Mouse (Mus musculus) gonadal fat pad, adult 2 months (tissue): ENCODE results near the gene Rpl39. TPM values are rescaled to one million over a fixed set of nuclear protein-coding genes. Genes with fewer than 3 reads are reported as not detected.

ENCODE experiments used
- DNase-seq: peaks from one replicate; pipeline ENCODE4 v3.0.0-alpha.2; 2012; ENCODE audit warnings: low read depth
- polyA plus RNA-seq: library from polyadenylated mRNA; depleted of rRNA; stranded (reverse); fragments of >200 nt; gene quantifications from 2 replicates; pipeline ENCODE4 v1.2.3, GENCODE M21; 2012; rRNA removed

Rpl39 gene
- polyA plus RNA-seq, 1 experiment: 144 TPM

GRCm38 (mm10) chrX:37067299-37067698, 17.9 kb downstream of the Rpl39 start:
- no peak for DNase-seq

- no peak for DNase-seq
Measured at GRCm38 (mm10) chrX:37063902-37064301, 21.3 kb downstream of the Rpl39 start.

GRCm38 (mm10) chrX:37048890-37049823, 36.0 kb downstream of the Rpl39 start:
- DNase-seq: no peak

- no peak for DNase-seq
Measured at GRCm38 (mm10) chrX:37048066-37048889, 36.9 kb downstream of the Rpl39 start, which contains the start of gene Sowahd. TSS of gene Sowahd (plus strand) at chrX:37048845.

- DNase-seq: no peak
Measured at GRCm38 (mm10) chrX:37042726-37043125, 42.5 kb downstream of the Rpl39 start.

Other genes with a start within 250 kb of the Rpl39 start
- 27.5 and 34.6 TPM in 2 replicates for gene Ube2a, start 211.5 kb downstream of the Rpl39 start, polyA plus RNA-seq
- 14.5 and 32.0 TPM in 2 replicates for gene C330007P06Rik, start 211.3 kb downstream of the Rpl39 start, polyA plus RNA-seq
- gene Nkrf, start 182.5 kb downstream of the Rpl39 start, polyA plus RNA-seq: 1.2 and 1.9 TPM in 2 replicates
- 4.5 and 5.2 TPM in 2 replicates for gene Sept6, start 93.6 kb downstream of the Rpl39 start, polyA plus RNA-seq
- gene Sowahd, start 36.6 kb downstream of the Rpl39 start, polyA plus RNA-seq: 0.08 TPM in 1 of 2 replicates, not detected in the other
- gene Upf3b, start 24.9 kb upstream of the Rpl39 start, polyA plus RNA-seq: 6.3 and 7.8 TPM in 2 replicates
- gene Nkap, start 41.4 kb upstream of the Rpl39 start, polyA plus RNA-seq: 1.9 and 2.6 TPM in 2 replicates
- gene Akap14, start 83.4 kb upstream of the Rpl39 start, polyA plus RNA-seq: 0.05 and 0.27 TPM in 2 replicates
- gene Ndufa1, start 105.8 kb upstream of the Rpl39 start, polyA plus RNA-seq: 695 and 780 TPM in 2 replicates
- gene Rnf113a1, start 105.8 kb upstream of the Rpl39 start, polyA plus RNA-seq: 2.1 and 2.7 TPM in 2 replicates
- gene Gm9, start 125.6 kb upstream of the Rpl39 start, polyA plus RNA-seq: not detected in 2 replicates
- not detected in 2 replicates for gene Rhox1, start 136.9 kb upstream of the Rpl39 start, polyA plus RNA-seq
- not detected in 2 replicates for gene Rhox2a, start 159.6 kb upstream of the Rpl39 start, polyA plus RNA-seq
- not detected in 2 replicates for gene Rhox3a, start 164.5 kb upstream of the Rpl39 start, polyA plus RNA-seq
- gene Rhox4a, start 179.9 kb upstream of the Rpl39 start, polyA plus RNA-seq: not detected in 2 replicates